Mouse (Mus musculus) lung, postnatal 36 days (tissue): ENCODE results near the gene Gm49776.
"Not testable (repeated sequence)": the region's sequence is repeated elsewhere in the genome, so short reads cannot be mapped to it uniquely, and the experiment has no call there.

ENCODE experiments used
- DNase-seq: peaks from one replicate; pipeline ENCODE4 v3.0.0; 2022; ENCODE audit warnings: mixed read lengths

The Gm49776 gene

DNA sequence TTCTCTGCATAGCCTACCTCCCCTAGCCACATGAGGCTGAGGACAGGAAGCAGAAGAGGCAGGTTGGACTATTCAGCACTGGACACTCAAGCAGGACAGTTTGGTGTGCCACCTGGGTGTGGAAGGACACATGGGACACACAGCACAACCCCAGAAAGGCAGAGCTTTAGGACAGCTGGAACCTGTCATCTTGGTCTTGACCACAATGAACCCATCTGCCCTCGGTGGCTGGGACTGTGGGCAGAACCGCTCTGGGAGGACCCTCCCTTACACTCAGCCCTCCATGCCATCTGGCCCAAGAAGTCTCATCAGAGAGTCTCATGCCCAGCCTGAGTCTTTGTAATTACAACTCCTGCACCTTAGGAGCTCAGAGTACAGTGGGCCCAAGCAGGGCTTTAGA is 58.1 kb downstream of the Gm49776 start:
- no peak for DNase-seq

DNA sequence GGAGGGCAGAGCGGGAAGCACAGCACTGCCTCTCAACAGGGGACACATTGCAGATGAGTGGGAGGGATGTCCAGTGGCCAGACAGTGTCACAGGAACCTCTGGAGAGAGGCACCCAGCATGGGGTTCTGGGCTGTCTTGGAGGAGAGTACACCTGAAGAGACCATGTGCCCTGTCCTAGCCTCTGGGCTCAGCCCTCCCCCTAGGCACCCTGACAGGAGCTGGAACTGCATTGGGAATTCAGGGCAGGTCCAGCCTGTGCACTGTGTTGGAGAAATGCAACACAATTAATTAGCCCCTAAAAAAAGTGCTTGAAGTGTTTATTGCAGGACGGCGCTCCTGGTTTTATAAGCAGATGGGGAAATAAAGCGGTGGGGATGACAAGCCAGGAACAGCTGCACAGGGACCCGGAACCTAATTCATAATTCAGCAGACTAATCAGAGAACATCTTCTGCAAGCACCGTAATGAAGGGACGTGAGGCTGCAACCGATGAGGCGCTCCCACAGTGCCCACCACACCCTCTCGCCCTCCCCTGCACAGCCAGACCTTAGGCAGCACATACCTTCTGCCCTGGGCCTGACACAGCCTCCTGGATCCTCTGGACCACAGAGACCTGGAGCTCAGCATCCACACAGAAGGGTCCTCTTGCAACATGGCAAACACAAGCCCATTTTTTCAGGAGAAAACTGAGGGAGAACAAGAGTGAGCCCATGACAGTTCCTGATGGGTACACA is 59.6 kb downstream of the Gm49776 start:
- no peak for DNase-seq

DNA sequence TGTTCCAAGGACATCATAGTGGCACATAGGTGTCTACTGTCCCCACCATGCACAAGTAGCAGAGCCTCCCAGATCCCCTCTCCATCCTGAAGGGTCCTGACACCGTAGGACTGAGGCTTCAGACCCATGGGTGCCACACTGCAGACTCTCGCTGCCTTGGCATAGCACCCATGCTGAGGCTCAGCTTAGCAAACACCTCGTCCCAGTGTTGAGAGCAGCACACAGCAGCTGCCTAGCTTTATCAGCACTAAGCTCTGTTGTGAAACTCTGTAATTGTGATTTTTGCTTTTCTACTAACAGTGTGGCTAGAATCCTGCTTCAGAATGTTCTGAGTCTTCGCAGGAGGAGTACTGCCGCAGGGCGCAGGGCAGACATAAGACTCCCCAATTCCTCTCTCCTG is 60.2 kb downstream of the Gm49776 start:
- DNase-seq: no peak

DNA sequence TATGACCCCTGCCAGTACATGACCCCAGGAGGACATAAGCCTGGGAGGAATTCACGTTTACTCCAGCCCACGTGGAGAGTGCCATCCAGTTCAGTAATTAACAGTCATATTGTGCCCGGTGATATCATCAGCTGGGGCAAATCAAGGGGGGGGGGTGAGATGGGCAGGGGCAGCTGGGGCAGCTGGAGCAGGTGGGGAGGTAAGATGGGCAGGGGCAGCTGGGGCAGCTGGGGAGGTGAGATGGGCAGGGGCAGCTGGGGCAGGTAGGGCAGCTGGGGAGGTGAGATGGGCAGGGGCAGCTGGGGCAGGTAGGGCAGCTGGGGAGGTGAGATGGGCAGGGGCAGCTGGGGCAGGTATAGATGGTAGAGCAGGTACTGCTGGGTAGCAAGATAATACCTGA is 62.6 kb downstream of the Gm49776 start:
- not testable (repeated sequence) for DNase-seq
